Mouse (Mus musculus) adrenal gland, postnatal 10 days (tissue): ENCODE data around the gene Lrrc57. TPM values are rescaled to one million over a fixed set of nuclear protein-coding genes. Genes with fewer than 3 reads are reported as not detected.
"Not testable (repeated sequence)": the region's sequence is repeated elsewhere in the genome, so short reads cannot be mapped to it uniquely, and the experiment has no call there.

Experiments used
- DNase-seq: peaks from one replicate; pipeline ENCODE4 v3.0.0; 2021; ENCODE audit warnings: mixed read lengths
- total RNA-seq, 2 experiments: library from RNA; stranded (reverse); gene quantifications; 2 replicates each; pipeline ENCODE4 v1.2.3; 2021

Gene Lrrc57
- total RNA-seq, 2 experiments from 2014 or later = 13.5 to 18.1 TPM

GRCm38 (mm10) chr2:120606021-120606690, 3.2 kb downstream of the Lrrc57 start:
- peak; percentile 11 for DNase-seq

GRCm38 (mm10) chr2:120599506-120599905, 9.8 kb downstream of the Lrrc57 start:
- DNase-seq = no peak

- no peak for DNase-seq
These were observed 11.6 kb downstream of the Lrrc57 start for GRCm38 (mm10) chr2:120597734-120598133.

- DNase-seq = no peak
These were observed 17.1 kb downstream of the Lrrc57 start for GRCm38 (mm10) chr2:120592227-120592626.

GRCm38 (mm10) chr2:120589759-120590158, 19.6 kb downstream of the Lrrc57 start:
- DNase-seq = no peak

- DNase-seq = no peak
These were observed 31.0 kb downstream of the Lrrc57 start for GRCm38 (mm10) chr2:120578286-120578685.

GRCm38 (mm10) chr2:120577799-120578198, 31.5 kb downstream of the Lrrc57 start:
- no peak for DNase-seq

GRCm38 (mm10) chr2:120575978-120576377, 33.3 kb downstream of the Lrrc57 start:
- no peak for DNase-seq

GRCm38 (mm10) chr2:120575121-120575520, 34.2 kb downstream of the Lrrc57 start:
- no peak for DNase-seq

GRCm38 (mm10) chr2:120572161-120572560, 37.2 kb downstream of the Lrrc57 start:
- not testable (repeated sequence) for DNase-seq

GRCm38 (mm10) chr2:120571081-120571480, 38.2 kb downstream of the Lrrc57 start:
- DNase-seq = no peak

- DNase-seq = no peak
These were observed 41.5 kb downstream of the Lrrc57 start for GRCm38 (mm10) chr2:120567798-120568320.

GRCm38 (mm10) chr2:120566886-120567797, 42.2 kb downstream of the Lrrc57 start, which contains the start of gene Snap23:
Snap23 (plus strand) TSS chr2:120567671.
- DNase-seq = peak; percentile 97

- DNase-seq = no peak
These were observed 44.0 kb downstream of the Lrrc57 start for GRCm38 (mm10) chr2:120565363-120565762.

GRCm38 (mm10) chr2:120564548-120565188, 44.7 kb downstream of the Lrrc57 start:
- DNase-seq = not testable (repeated sequence)

- peak; percentile 90 for DNase-seq
These were observed 45.9 kb downstream of the Lrrc57 start, which contains the start of gene Zfp106 for GRCm38 (mm10) chr2:120563235-120563990. Zfp106 (minus strand) TSS chr2:120563843.

GRCm38 (mm10) chr2:120562859-120563234, 46.5 kb downstream of the Lrrc57 start:
- DNase-seq = no peak

GRCm38 (mm10) chr2:120561524-120561923, 47.8 kb downstream of the Lrrc57 start:
- no peak for DNase-seq

GRCm38 (mm10) chr2:120558813-120559212, 50.5 kb downstream of the Lrrc57 start:
- DNase-seq = no peak

GRCm38 (mm10) chr2:120556868-120557267, 52.5 kb downstream of the Lrrc57 start:
- DNase-seq = no peak
